Mouse (Mus musculus): ENCODE data around the gene Cbx8. TPM values are rescaled to one million over a fixed set of nuclear protein-coding genes. Genes with fewer than 3 reads are reported as not detected.

The Cbx8 gene
- polyA plus RNA-seq, 2 experiments = 6.9 to 12.6 TPM

DNA sequence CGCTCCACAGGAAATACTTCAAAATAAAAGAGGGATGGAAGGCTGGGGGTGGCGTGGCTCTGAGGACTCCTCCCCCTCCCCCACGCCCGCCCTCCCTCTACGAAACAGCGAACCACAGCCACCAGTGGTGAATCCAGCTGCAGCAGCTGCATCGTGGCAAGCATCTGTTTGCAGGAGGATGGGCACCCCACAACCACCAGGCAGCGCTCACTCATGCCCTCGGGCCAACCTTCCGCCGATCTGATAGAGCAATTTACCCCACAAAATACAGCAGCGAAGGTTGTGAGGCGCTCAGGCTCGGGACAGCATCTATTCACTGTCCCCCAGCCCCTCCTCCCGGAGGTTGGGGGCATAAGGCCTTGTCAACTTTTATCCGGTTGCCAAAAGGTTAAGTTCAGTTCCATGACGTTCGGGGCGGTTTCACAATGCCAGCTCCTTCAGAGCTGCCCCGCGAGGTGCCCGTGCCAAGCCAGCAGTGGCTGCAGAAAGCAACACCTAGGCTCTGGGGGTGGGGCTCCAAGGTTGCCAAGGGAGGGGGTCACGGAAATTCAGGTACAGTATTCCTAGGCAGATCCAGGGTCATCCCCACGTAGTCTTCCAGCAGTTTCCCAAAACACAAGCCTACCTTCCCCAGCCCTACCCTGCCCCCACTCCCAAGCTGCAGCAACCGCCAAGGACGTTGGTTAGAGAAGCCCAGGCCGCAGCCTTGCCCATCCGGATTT, 43.1 kb upstream of the Cbx8 start:
- peak overlapping the region; percentile 99 for H3K4me3 ChIP-seq (replicated peaks; ENCODE audit: low read length)
- H3K27me3 ChIP-seq (ENCODE audit: control insufficient read depth, insufficient read depth, low read length) = peaks cover 52% of the 10 kb centered on the region
- ATAC-seq (ENCODE audit: low FRiP score, low read depth) (no peak), DNase-seq (ENCODE audit: low spot score) (peak; percentile 47)
- peaks cover 63% of the 10 kb centered on the region for H3K4me1 ChIP-seq (ENCODE audit: control insufficient read depth, insufficient read depth, low read length)
- TF ChIP-seq POLR2A (IDR thresholded peaks at IDR 0.05; ENCODE audit: borderline replicate concordance, extremely low read depth, insufficient read depth, insufficient read length) = no peak
- H3K9me3 ChIP-seq (ENCODE audit: control insufficient read depth, low read length) = no peaks in the 10 kb centered on the region
- H3K9ac ChIP-seq (ENCODE audit: low read depth, low read length, severe bottlenecking) = peak overlapping the region; percentile 83; the same call in 1 of the 2 replicates
- 5% methylated on average over 26 of the region's 28 CpGs for WGBS
- peak overlapping the region; percentile 91 for H3K4me2 ChIP-seq (replicated peaks; ENCODE audit: low read depth, low read length, severe bottlenecking)
- H3K36me3 ChIP-seq (ENCODE audit: control insufficient read depth, insufficient read depth, low read length) = peaks cover 35% of the 10 kb centered on the region
- no peak overlapping the region for H3K27ac ChIP-seq (replicated peaks; ENCODE audit: low read depth, low read length)

DNA sequence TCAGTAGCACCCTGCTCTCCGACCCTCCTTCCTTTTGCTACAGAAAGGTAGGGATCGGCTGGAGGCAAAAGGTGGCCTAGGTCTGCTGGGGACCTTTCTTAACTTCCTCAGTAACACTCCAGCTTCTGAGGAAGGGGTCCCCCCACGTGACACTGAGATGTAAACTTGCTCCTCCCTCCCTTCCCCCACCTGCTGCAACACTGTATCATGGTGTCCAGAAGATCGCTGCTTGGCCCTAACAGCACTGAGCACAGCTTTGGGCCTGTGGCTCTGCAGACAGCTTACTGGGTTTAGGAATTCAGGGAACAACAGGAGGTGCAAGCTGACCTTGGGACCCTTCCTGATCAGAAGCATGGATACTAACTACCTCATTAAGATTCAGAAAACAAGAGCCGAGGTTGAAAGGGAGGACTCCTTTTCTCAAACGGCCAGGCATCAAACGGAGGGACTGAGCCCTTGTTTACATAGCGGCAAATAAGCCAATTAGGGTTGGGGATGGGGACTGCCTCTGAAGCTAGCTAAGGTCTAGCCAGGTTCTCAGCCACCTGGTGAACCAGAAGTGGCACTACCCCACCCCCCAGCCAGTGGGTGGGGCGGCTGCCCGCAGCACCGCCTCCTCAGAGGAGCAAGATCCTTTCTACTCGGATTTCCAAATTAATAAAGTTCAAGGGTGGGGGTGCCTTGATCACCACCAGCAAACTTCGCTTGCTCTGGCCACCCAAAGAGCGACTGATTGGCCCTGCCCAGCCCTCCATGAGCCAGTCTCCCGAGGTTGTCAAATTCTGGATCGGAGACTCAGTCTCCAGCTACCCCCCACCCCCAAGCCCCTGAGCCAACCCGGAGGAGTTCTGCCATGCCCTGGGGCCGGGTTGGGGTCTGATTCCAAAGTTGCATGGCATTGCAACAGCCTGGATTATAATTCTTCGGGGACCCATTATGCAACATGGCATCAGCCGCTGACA, 42.1 kb upstream of the Cbx8 start:
- Histone ChIP-seq H3K9me3 (ENCODE audit: control insufficient read depth, low read length) (no peaks in the 10 kb centered on the region), H3K4me2 (replicated peaks; ENCODE audit: low read depth, low read length, severe bottlenecking) (peak overlapping the region; percentile 91), H3K36me3 (ENCODE audit: control insufficient read depth, insufficient read depth, low read length) (peaks cover 35% of the 10 kb centered on the region), H3K4me1 (ENCODE audit: control insufficient read depth, insufficient read depth, low read length) (peaks cover 69% of the 10 kb centered on the region), H3K27ac (replicated peaks; ENCODE audit: low read depth, low read length) (no peak overlapping the region), H3K4me3 (replicated peaks; ENCODE audit: low read length) (peak overlapping the region; percentile 99), H3K9ac (ENCODE audit: low read depth, low read length, severe bottlenecking) (no peak overlapping the region), H3K27me3 (ENCODE audit: control insufficient read depth, insufficient read depth, low read length) (peaks cover 42% of the 10 kb centered on the region)
- 14% methylated on average over 20 of the region's 20 CpGs for WGBS
- no peak for TF ChIP-seq POLR2A (IDR thresholded peaks at IDR 0.05; ENCODE audit: borderline replicate concordance, extremely low read depth, insufficient read depth, insufficient read length)
- DNase-seq (ENCODE audit: low spot score) (no peak), ATAC-seq (ENCODE audit: low FRiP score, low read depth) (no peak)

DNA sequence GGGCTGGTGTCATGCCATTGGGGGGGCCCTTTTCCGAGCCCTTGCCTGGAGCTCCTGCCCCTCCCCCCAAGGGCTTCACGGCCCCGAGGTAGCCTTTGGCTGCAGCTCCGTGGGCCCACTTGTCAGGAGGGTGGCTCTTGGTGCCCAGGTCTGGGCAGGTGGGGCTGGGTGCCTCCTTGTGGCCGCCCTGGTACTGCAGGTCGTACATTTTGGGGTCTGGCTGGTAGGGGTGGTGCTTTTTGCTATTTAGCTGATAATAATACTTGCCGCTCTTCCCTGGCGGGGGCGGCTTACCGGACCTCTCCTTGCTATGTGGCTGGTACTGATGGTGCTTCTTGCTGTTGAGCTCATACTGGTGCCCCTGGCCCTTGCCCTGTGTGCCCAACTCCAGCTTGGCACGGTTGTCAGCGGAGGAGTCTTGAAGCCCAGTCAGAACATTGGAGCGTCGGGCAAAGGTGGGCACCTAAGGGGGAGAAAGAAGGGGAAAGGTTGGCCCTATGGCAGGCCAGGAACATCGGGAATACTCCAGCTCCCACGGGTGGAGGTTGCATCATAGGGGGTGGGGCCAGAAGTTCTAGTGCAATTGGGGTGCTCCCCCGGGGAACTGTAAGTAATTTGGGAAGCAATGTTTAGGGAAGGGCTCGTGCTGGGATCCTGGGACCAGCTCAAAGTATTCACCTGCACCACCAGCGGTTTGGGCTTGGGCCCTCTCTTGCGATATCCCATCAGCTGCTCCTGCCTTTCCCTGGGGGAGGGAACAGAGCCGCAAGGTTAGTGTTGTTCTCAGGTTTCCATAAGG, 41.3 kb upstream of the Cbx8 start:
- Histone ChIP-seq H3K27me3 (ENCODE audit: control insufficient read depth, insufficient read depth, low read length) (peaks cover 33% of the 10 kb centered on the region), H3K9me3 (ENCODE audit: control insufficient read depth, low read length) (no peaks in the 10 kb centered on the region), H3K27ac (replicated peaks; ENCODE audit: low read depth, low read length) (no peak overlapping the region), H3K4me3 (replicated peaks; ENCODE audit: low read length) (no peak overlapping the region), H3K4me1 (ENCODE audit: control insufficient read depth, insufficient read depth, low read length) (peaks cover 61% of the 10 kb centered on the region), H3K9ac (ENCODE audit: low read depth, low read length, severe bottlenecking) (no peak overlapping the region), H3K36me3 (ENCODE audit: control insufficient read depth, insufficient read depth, low read length) (peaks cover 41% of the 10 kb centered on the region), H3K4me2 (replicated peaks; ENCODE audit: low read depth, low read length, severe bottlenecking) (no peak overlapping the region)
- no peak for ATAC-seq (ENCODE audit: low FRiP score, low read depth)
- TF ChIP-seq POLR2A (IDR thresholded peaks at IDR 0.05; ENCODE audit: borderline replicate concordance, extremely low read depth, insufficient read depth, insufficient read length) = no peak
- DNase-seq (ENCODE audit: low spot score) = no peak
- WGBS = 25% methylated on average over 21 of the region's 21 CpGs

DNA sequence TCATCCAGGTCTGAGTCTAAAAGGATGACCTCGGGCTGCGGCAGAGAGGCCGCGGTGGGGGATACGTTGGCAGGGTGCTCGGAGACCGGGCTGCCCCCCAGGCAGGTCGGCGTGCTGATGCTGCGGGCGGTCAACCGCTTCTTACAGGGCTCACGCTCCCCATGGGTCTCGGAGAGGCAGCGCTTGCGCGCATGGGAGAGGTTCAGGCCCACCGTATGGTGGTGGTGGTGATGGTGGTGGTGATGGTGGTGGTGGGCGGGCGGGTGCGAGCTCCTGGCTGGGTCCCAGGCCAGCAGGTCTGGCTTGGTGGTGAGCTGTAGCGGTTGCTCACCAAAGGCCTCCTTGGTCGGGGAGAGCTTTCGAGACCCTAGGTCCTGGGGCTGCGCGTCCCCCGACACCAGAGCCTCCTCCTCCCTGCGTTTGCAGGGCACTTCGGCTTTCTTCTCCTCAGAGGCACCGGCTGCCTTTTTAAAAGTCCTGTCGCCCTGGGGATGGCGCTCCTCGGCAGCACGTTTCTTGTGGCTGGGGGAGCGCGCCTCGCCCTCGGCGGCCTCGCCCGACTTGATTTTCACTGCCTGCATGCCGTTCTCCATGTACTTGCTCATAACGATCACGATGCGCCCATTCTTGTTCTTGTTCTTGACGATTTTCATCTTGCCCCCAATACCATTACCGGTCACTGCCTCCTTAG, 40.5 kb upstream of the Cbx8 start:
- H3K27me3 ChIP-seq (ENCODE audit: control insufficient read depth, insufficient read depth, low read length) = peaks cover 26% of the 10 kb centered on the region

More for the DNA sequence above, 40.5 kb upstream of the Cbx8 start:
- ATAC-seq (ENCODE audit: low FRiP score, low read depth) (no peak), DNase-seq (ENCODE audit: low spot score) (no peak)
- Histone ChIP-seq H3K9ac (ENCODE audit: low read depth, low read length, severe bottlenecking) (no peak overlapping the region), H3K4me1 (ENCODE audit: control insufficient read depth, insufficient read depth, low read length) (peaks cover 54% of the 10 kb centered on the region), H3K4me3 (replicated peaks; ENCODE audit: low read length) (peak overlapping the region; percentile 3; the same call in 1 of the 2 replicates), H3K9me3 (ENCODE audit: control insufficient read depth, low read length) (no peaks in the 10 kb centered on the region), H3K36me3 (ENCODE audit: control insufficient read depth, insufficient read depth, low read length) (peaks cover 41% of the 10 kb centered on the region), H3K27ac (replicated peaks; ENCODE audit: low read depth, low read length) (no peak overlapping the region), H3K4me2 (replicated peaks; ENCODE audit: low read depth, low read length, severe bottlenecking) (peak overlapping the region; percentile 16; the same call in 1 of the 2 replicates)
- WGBS = 39% methylated on average over 43 of the region's 47 CpGs
- TF ChIP-seq POLR2A (IDR thresholded peaks at IDR 0.05; ENCODE audit: borderline replicate concordance, extremely low read depth, insufficient read depth, insufficient read length) = no peak

Measured in limb, embryonic 14.5 days (tissue).